Mouse (Mus musculus) B cell, adult 2 months (primary cell): ENCODE results near the gene Ttc3.
A peak's percentile ranks its signal among the peaks of the same experiment; 100 is the strongest.

Experiments used
- DNase-seq, 2 experiments: peaks; one replicate each; pipeline ENCODE4 v3.0.0; 2022

Gene Ttc3

DNA sequence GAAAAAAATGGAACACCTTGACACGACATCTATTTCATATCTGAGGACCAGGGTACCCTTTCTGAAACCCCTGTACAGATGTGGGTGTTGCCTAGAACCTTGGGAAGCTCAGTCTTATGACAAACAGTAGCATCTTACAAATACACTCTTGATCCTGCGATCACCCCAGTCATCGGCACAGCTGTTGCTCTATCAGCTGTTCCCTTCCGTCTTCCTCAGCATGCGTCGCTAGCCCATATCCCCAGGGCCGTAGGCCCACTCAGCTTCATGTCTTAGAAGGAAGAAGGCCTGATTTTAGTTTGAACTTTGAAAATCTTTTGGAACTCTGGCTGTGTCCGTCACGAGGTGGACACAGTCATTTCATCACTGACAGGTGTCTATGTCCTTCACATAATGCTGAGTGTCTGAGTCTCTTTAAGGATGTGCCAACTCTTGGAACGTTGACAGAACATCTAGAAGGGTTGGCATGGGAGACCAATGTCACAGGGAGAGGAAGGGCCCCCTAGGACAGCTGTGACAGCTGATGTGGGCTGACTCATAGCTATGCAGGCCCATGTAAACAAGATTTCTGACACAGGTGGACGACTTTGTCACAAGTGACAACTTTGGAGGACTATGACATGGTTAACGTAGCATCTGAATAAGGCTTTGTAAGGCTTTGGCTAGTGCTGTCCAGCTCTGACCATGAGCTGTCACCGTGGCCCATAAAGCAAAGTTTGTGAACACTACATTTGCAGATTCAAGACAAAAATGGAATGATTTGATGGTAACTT is 9.7 kb upstream of the Ttc3 start:
- DNase-seq, result no peak

DNA sequence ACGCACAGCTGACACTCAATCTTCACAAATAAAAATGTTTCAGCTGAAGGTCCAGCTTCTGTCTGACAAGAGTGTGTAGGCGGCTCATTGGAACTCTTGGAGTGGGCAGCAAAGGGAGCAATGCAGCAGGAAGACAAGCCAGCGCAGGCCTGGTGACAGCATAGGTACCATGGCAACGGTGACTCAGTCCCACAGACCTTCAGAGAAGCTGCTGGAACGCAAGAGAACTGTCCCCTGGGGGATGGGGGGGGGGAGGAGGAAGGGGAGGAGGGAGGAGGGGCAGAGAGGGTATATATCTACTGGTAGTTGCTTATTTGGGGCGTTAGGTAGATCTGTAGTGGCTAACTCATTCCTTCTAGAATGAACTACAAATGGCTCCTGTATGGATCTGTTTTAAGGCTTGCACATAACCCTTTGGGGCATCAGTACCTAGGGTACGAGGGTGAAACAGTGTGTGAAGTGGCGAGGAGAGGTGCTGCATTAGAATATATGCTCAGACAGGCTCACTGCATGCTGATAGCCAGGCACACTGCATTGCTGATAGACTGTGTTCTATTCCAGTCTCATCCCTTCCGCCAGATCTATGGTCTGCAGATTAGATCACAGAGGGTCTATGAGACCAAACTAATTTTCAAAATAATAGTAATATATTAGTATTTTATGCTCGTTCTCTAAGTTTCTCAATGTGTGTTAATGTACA is 8.1 kb upstream of the Ttc3 start:
- peak; percentile 24 to 38 for DNase-seq

DNA sequence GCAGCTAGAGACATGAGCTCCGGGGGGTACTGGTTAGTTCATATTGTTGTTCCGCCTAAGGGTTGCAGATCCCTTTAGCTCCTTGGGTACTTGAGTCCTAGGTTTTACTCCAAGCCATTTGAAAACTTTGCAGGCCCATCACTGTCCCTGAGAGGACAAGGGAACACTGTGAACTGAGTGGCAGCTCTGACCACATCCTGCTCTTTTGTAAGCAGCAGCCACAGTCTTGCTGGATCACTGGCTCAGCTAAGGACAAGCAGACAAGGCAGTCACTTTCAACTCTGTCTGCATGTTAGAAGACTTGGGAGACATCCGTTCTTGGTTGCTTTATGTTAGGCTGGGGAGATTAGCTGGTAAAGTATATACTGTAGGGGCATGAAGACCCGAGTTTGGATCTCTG is 6.6 kb upstream of the Ttc3 start:
- no peak for DNase-seq

DNA sequence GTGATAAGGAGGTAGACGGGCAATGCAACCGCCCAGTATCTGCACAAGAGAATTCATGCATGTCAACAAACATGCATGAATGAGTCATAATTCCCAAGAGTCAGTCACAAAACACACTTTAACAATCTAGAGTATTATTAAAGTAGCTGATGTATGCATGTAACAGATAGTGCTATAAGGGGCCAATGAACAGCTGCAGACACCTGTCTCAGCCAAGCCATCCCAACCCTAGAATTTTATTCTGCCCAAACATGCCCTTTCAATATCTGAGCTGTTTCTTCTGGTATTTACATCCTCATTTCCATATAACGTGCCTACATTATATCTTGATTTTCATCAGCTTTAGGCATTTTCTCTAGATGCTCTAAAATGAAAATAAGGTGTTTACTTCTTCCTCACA is 5.0 kb upstream of the Ttc3 start:
- no peak for DNase-seq

DNA sequence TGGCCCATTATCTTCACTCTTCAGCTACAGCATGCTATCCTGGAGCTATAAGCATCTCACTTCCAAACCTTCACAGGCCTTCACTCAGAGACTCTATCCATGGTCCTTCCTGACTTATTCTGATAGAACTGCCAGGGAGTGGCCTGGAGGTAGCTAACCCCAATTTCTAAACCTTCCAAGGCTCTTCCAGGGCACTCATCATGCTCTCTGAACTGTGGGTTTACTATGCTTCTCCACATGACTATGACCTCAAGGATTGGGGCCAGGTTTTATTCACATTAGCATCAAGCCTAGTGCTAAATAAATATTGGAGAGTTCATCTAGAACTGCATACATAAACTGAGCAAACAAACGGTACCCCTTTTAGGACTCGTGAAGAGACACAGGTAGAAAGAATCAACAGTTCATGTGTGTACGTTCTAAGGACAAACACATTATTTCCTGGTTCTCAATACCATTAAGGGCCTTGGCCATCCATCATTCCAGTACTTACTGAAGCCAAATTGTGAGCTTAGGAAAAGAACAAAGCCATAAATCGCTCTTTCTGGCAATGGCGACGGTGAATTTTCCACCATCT is 734 bp upstream of the Ttc3 start:
- no peak for DNase-seq

DNA sequence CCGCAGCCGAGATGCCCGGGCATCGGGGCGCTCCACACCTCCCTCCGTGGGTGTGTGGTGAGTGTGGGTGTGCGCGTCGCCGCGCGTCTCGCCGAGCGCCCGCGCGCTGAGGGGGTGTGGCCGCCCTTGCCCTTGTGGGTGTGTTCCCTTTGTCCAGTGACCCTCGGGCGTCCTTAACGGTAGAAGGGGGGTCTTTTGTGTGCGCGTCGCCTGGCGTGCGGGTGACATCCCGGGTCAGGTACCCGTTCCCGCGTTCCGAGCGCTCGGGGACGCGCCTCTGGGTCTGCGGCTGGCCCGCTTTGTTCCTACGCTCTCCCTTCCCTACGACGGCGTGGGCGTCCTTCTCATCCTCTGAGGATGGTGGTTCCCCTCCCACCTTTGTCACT is 490 bp downstream of the Ttc3 start:
- peak; percentile 81 to 84 for DNase-seq

DNA sequence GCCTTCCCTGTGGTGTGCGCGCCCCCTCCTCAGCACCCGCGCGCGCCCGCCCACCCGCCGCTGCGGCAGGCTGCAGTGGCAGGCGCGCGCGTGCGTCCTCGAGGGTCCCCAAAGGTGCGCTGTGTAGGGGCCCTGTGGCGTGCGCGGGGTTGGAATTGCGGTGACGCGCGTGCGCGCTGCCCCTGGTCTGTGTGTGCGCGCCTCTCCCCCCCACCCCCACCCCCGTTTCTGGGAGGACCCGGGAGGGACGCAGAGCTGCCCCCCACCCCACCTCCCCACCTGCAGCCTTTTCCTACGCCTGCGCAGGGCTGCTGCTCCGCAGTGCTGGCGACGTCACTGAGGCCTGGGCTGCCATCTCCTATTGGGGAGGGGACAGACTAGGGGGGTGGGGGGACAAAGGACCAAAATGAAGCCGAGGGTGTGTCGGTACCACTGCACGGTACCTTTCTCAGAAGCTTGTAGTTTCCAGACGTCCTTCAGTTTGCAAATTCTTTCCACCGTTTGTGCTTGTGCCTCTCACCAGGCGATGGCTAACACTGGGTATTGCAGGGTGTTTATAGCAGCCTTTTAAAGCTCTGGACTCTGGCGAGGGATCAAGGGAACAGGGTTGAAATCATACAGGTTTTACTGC is 998 bp downstream of the Ttc3 start, which contains the start of gene Pigp:
Gene Pigp (minus strand): TSS at position 542 of the 631 bp plus-strand sequence.
- peak; percentile 44 to 45 for DNase-seq

DNA sequence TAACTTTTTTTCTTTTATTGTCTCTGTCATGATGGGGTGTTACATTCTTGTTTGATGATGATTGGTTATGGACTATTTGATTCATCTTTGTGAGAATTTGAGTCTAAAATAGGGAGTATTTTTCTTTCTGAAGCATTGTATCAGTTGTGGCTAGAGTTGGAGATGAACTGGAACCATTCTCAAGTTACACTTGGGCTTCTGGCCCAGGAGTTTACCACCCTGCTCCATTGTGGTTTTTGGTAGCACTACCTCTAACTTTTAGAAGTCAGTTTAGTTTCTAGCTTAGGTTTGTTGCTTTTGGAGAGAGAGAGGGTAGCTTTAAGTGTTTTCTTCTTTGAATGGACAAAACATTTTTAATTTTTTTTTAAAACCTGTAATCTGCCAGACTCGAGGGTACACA is 9.0 kb downstream of the Ttc3 start:
- DNase-seq, result no peak

DNA sequence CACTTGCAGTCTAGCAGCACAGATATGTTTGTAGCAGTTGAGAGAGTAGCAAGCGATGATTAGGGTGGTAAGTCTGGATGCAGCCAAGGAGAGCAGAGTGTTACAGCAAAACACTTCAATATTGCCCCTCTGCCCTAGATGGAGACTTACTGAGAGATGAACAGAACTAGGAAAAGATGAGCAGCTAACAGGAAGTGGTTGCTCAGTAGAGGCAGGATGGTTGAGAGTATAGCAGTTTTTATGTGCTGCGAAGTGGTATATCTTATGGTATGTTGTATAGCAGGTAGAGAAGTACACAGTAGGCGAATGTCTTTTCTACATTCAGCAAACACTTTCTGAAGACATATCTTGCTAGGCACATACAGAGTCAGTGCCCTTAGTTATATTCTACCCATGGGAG is 12.9 kb downstream of the Ttc3 start:
- DNase-seq, result no peak

DNA sequence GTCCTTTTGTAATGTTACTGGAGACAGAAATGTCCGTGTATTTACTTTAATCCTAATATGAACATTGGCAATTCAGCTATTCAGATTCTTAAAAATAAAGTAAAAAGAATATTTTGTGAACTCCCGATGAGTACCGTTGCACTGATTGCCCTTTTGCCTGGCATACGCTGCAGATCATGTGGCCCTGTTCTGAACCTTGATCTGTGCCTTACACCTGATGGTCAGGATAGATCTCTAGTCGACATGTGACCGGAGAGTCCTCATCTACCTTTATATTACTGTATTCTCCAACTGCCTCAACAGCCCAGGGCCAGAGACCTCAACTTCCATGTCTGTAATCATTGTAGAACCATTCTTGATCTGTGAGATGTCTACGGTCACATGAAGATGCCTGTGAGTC is 17.3 kb downstream of the Ttc3 start:
- DNase-seq, result no peak

DNA sequence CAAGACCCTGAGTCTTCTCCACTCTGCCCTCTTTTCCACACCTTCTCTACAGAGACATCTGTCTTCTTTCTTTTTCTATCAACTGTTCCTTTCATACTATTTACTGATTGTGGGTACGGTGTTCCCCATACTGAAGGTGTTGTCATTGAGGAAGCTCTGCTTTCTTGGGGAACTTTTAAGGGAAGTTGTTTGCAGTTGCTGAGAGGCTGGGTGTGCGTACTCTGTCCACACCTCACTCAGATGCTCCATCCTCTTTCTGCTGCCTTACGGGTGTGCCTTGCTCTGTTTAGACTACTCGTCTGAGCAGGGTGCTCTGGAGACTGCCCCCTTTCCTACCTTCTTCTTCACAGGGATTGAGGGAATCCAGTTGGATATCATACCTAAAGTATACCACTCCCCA is 21.9 kb downstream of the Ttc3 start:
- DNase-seq, result no peak

DNA sequence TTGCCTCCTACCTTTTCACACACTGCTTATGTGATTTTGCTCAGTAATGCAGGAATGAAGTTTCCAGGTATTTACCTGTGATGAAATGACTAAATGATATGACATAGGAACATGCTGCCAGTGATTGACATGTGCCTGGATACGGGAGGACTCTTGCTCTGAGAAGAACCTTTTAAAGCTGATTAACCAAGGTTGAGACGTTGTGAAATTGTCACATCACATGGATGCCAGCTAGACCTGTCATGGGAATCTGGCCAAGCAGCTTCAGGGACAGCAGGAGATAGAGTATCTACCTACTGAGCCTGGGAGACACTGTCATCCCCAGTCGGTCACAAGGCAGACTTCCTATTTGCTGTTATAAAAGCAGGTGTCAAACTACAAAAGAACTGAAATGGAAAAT is 24.6 kb downstream of the Ttc3 start:
- DNase-seq, result no peak

DNA sequence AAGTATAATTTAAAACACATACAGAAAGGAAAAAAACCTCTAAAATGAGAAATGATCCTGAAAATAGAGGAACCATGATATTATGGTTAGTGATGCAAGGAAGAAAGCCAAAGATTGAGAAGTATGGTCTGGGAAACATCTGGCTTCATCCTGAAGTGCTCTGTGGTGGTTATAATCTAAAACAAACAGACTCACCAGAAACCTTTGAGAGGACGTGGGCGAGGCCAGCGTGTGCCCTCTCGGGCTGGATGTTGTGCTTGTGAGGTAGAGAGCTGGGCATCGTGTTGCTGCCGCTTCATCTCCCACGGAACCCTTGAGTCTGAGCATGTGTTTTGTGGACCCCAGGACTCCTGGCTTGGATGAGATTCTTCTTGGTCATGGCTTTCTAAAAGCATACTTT is 26.2 kb downstream of the Ttc3 start:
- no peak for DNase-seq

DNA sequence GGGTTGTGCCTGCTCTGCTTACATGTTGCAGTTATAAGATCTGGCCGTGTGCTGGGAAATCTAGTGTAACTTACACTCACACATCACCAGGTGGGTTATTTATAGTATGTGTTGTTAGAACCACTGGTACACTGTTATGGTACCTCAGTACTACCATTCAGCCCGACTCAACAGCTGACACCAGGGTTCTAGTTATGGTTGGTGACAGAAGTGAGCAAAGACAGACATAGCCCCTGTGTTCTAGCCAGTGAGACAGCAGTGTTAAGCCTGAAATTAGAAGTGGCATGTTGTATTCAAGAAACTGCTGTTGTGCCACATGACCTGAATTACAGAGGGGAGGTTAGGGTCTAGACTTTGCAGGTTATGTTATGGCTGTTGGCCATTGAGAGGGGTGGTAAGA is 28.7 kb downstream of the Ttc3 start:
- no peak for DNase-seq

DNA sequence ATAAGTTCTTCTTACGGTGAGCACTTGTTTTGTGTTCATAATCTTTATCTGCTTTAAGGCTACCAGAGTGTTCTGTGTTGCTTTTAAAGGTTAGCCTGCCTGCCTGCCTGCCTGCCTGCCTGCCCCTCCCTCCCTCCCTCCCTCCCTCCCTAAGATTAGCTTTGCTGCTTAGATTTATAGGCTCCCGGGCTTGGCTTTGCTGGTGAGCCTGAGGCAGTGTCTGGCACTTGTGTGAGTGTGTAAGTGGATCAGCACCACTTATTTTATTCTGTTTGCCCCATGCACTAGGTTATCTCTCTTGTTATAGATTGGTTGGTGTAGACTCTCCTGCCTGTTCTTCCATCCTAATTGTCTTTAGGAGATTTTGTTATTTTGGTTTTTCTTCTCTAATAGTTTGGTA is 31.2 kb downstream of the Ttc3 start:
- no peak for DNase-seq

DNA sequence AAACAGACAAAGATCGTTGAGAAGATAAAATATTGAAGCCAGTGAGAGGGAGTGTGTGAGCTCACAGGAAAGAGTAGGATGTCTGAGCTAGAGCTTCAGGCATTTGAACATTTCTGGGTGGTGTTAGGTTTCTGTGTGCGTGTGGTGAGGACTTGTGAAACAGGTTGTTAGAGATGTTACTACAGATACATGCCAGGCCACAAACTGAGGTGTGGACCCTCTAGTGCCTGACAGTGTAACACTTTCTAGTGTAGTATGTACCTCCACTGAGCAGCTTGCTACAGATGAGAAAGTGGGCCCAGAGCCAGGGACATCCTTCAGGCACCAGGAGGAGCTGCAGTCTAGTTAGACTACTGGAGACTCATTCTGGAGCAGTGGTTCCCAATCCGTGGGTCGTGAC is 31.8 kb downstream of the Ttc3 start:
- DNase-seq, result no peak

DNA sequence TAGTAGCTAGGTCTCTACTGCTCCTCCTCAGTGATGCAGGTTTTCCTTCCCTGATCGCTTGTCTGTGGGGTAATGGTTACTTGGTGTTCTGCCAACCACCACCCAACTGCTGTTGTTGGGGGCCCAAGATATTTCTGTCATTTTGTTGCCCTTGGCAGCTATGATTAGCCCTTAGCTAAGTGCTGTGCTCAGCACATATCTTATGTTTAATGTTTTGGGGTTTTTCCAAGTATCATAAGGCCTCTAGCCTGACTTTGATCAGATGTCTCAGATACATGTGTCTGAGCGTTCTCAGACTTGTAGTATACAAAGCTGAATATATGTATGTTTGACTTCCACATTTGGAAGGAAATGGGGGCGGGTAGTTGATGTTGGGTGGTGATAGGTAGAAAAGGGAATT is 40.9 kb downstream of the Ttc3 start:
- no peak for DNase-seq

DNA sequence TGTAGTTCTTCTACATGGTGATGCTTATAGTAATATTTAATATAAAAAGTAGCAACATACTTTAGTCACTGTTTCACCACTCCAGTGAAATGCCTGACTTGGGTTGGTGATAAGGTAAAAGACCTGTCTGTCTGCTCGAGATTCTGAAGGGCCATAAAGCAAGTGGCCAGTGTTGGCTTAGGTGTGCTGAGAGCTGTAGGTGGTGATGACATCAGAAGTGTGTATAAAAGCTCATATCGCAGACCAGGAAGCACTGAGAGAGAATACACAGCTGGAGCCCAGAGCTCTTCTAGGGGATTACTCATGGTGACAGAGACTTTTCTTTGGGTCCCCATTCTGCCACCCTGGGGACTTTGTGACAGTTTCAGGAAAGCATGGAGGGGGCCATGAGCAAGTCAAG is 41.8 kb downstream of the Ttc3 start:
- no peak for DNase-seq

DNA sequence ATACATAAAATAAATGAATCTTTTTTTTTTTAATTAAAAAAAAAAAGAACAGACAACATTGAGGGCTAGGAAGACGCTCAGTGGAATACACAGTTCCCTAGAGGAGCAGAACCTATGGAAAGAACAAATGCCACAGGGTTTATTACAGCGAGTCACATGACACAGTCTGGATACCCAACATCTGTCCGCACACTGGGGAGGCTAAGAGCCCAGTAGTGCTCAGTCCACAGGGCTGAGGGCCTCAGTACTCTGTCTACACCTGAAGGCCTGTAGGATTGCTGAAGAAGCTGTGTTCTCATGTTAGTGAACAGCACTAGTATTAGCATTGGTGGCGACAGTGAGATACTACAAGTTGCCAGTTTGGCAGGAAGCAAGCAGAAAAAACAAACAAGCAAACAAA is 42.3 kb downstream of the Ttc3 start:
- no peak for DNase-seq

DNA sequence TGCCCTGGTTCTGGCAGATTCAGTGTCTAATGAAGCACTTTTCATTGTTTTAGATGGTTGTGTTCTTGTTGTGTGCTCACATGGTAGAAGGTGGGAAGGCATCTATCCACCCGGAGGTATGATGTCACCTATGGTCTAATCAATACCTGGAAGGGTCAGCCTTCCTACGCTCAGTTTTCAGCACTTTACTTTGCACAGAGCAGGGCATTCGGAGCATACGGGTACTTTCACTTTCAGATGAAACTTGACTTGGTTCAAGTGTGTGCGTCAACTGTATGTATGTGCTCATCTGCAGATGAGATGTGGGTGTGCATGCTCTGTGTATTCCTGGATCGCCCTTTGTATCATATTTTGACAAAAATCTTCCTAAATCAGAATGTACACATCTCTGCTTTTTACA is 43.7 kb downstream of the Ttc3 start:
- DNase-seq, result no peak

DNA sequence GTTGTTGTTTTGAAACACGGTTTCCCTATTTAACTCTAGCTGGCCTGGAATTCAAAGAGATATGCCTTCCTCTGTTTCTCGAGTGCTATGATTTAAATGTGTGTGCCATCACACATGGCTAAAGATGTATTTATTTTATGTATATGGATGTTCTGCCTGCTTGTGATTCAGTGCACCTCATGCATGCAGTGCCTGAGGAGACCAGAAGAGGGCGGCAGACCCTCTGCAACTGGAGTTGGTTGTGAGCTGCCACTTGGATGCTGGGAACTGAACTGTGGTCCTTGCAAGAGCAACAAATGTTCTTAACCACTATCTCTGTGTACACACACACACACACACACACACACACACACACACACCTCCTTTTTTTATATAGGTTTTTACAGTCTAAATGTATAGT is 50.1 kb downstream of the Ttc3 start:
- DNase-seq, result peak; percentile 39 to 46

DNA sequence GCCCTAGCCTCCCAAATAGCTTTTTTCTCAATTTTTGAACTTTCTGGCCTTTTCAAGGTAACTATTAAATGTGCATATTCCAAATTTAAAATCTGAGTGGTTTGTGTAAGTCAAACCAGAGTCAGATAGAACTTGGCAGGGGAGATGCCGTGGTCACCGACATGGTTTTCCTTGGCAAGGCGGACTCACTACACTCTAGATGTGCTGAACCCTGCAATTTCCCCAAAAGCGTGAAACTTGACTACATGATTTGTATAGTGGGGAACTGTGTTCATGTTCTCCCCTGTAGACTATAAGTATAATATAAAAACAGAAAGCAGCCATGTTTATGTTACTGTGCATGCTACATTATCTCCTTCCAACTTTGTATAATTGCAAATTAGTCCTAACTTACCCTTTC is 58.5 kb downstream of the Ttc3 start:
- no peak for DNase-seq

DNA sequence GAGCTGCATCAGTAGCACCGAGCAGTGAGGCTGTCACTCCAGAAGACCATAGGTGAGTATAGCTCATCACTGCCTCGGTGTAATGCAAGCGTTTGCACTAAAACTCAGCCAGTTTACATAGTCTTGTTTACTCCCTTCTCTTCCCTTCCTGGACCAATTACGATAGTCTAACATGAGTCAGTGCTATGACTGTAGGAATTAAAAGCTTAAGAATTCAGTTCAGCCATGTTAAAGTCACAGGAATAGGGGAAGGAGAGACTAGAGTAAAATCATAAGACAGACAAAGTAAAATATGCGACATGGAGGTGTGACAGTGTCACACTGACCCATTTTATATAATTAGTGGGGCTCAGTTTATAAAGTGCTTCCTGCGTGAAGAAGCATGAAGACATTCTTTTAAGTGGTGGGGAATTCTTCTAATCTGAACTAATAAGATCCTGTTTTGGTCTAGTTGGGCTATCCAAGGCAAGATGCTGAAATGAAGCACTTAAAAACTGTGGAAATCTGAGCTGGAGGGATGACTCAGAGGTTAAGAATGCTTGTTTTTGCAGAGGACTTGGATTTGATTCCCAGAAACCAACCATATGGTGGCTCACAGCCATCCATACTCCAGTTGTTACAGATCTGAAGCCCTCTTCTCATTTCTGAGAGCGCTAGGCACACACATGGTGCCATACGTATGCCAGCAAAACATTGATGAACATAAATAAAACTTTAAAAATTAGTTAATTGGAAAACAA is 65.2 kb downstream of the Ttc3 start:
- no peak for DNase-seq
